Mouse (Mus musculus): ENCODE data around the gene Chst10. TPM values are rescaled to one million over a fixed set of nuclear protein-coding genes. Genes with fewer than 3 reads are reported as not detected.

The Chst10 gene
- 1.1 TPM in 1 of 2 replicates, not detected in the other for polyA plus RNA-seq (2012; ENCODE audit: insufficient read depth, low replicate concordance)

- H3K9me3 ChIP-seq, result peaks cover 12% of the 10 kb centered on the region
- no peak for TF ChIP-seq GATA1 (IDR thresholded peaks at IDR 0.05; ENCODE audit: borderline replicate concordance, low read length)
- no peak for TF ChIP-seq FLI1 (IDR thresholded peaks at IDR 0.05; ENCODE audit: low read length)
- H3K36me3 ChIP-seq (replicated peaks; ENCODE audit: low read length), result no peaks in the 10 kb centered on the region
- peaks cover 53% of the 10 kb centered on the region for H3K27me3 ChIP-seq (replicated peaks)
- H3K4me3 ChIP-seq (replicated peaks), result peak within 1 kb of the TSS; percentile 92
- peaks cover 19% of the 10 kb centered on the region for H3K4me1 ChIP-seq
These were observed at the start of gene Chst10 for GRCm38 (mm10) chr1:38897431-38898248. TSS of gene Chst10 (minus strand) at chr1:38898161.

GRCm38 (mm10) chr1:38939608-38940007, 41.6 kb upstream of the Chst10 start:
- TF ChIP-seq FLI1 (IDR thresholded peaks at IDR 0.05; ENCODE audit: low read length), result no peak
- TF ChIP-seq GATA1 (IDR thresholded peaks at IDR 0.05; ENCODE audit: borderline replicate concordance, low read length), result no peak
- H3K9me3 ChIP-seq, result no peaks in the 10 kb centered on the region

GRCm38 (mm10) chr1:38938849-38939248, 40.9 kb upstream of the Chst10 start, which contains the start of gene Nms:
TSS of gene Nms (plus strand) at chr1:38939149.
- Histone ChIP-seq H3K9me3 (no peaks in the 10 kb centered on the region), H3K4me1 (no peaks in the 10 kb centered on the region), H3K27me3 (replicated peaks) (peaks cover 2% of the 10 kb centered on the region), H3K36me3 (replicated peaks; ENCODE audit: low read length) (no peaks in the 10 kb centered on the region), H3K4me3 (replicated peaks) (no peak within 1 kb of the TSS)
- no peak for TF ChIP-seq FLI1 (IDR thresholded peaks at IDR 0.05; ENCODE audit: low read length)
- no peak for TF ChIP-seq GATA1 (IDR thresholded peaks at IDR 0.05; ENCODE audit: borderline replicate concordance, low read length)

More at GRCm38 (mm10) chr1:38939608-38940007, 41.6 kb upstream of the Chst10 start:
- peaks cover 2% of the 10 kb centered on the region for H3K27me3 ChIP-seq (replicated peaks)
- H3K4me3 ChIP-seq (replicated peaks), result no peak overlapping the region
- H3K4me1 ChIP-seq, result no peaks in the 10 kb centered on the region
- H3K36me3 ChIP-seq (replicated peaks; ENCODE audit: low read length), result no peaks in the 10 kb centered on the region

GRCm38 (mm10) chr1:38936780-38937179, 38.8 kb upstream of the Chst10 start:
- Histone ChIP-seq H3K27me3 (replicated peaks) (no peaks in the 10 kb centered on the region), H3K4me1 (no peaks in the 10 kb centered on the region), H3K4me3 (replicated peaks) (no peak overlapping the region), H3K36me3 (replicated peaks; ENCODE audit: low read length) (no peaks in the 10 kb centered on the region), H3K9me3 (no peaks in the 10 kb centered on the region)
- TF ChIP-seq FLI1 (IDR thresholded peaks at IDR 0.05; ENCODE audit: low read length), result no peak
- no peak for TF ChIP-seq GATA1 (IDR thresholded peaks at IDR 0.05; ENCODE audit: borderline replicate concordance, low read length)

- Histone ChIP-seq H3K36me3 (replicated peaks; ENCODE audit: low read length) (no peaks in the 10 kb centered on the region), H3K4me3 (replicated peaks) (no peak overlapping the region), H3K4me1 (no peaks in the 10 kb centered on the region), H3K27me3 (replicated peaks) (no peaks in the 10 kb centered on the region), H3K9me3 (peaks cover 4% of the 10 kb centered on the region; the same call in 1 of the 2 replicates)
- TF ChIP-seq GATA1 (IDR thresholded peaks at IDR 0.05; ENCODE audit: borderline replicate concordance, low read length) (no peak), FLI1 (IDR thresholded peaks at IDR 0.05; ENCODE audit: low read length) (no peak)
These were observed 36.7 kb upstream of the Chst10 start for GRCm38 (mm10) chr1:38934668-38935067.

GRCm38 (mm10) chr1:38930767-38931166, 32.8 kb upstream of the Chst10 start:
- H3K27me3 ChIP-seq (replicated peaks), result no peaks in the 10 kb centered on the region
- TF ChIP-seq FLI1 (IDR thresholded peaks at IDR 0.05; ENCODE audit: low read length) (no peak), GATA1 (IDR thresholded peaks at IDR 0.05; ENCODE audit: borderline replicate concordance, low read length) (no peak)
- H3K9me3 ChIP-seq, result peaks cover 4% of the 10 kb centered on the region; the same call in 1 of the 2 replicates
- H3K4me1 ChIP-seq, result no peaks in the 10 kb centered on the region
- no peak overlapping the region for H3K4me3 ChIP-seq (replicated peaks)
- H3K36me3 ChIP-seq (replicated peaks; ENCODE audit: low read length), result no peaks in the 10 kb centered on the region

- H3K9me3 ChIP-seq, result peaks cover 7% of the 10 kb centered on the region
- no peaks in the 10 kb centered on the region for H3K36me3 ChIP-seq (replicated peaks; ENCODE audit: low read length)
- TF ChIP-seq FLI1 (IDR thresholded peaks at IDR 0.05; ENCODE audit: low read length) (no peak), GATA1 (IDR thresholded peaks at IDR 0.05; ENCODE audit: borderline replicate concordance, low read length) (no peak)
- H3K4me1 ChIP-seq, result no peaks in the 10 kb centered on the region
- no peaks in the 10 kb centered on the region for H3K27me3 ChIP-seq (replicated peaks)
- no peak overlapping the region for H3K4me3 ChIP-seq (replicated peaks)
These were observed 31.5 kb upstream of the Chst10 start for GRCm38 (mm10) chr1:38929468-38929867.

GRCm38 (mm10) chr1:38928996-38929395, 31.0 kb upstream of the Chst10 start:
- no peak overlapping the region for H3K4me3 ChIP-seq (replicated peaks)
- no peaks in the 10 kb centered on the region for H3K4me1 ChIP-seq
- no peaks in the 10 kb centered on the region for H3K27me3 ChIP-seq (replicated peaks)
- peaks cover 7% of the 10 kb centered on the region for H3K9me3 ChIP-seq
- TF ChIP-seq GATA1 (IDR thresholded peaks at IDR 0.05; ENCODE audit: borderline replicate concordance, low read length) (no peak), FLI1 (IDR thresholded peaks at IDR 0.05; ENCODE audit: low read length) (no peak)
- no peaks in the 10 kb centered on the region for H3K36me3 ChIP-seq (replicated peaks; ENCODE audit: low read length)

- peaks cover 9% of the 10 kb centered on the region; the same call in 1 of the 2 replicates for H3K4me1 ChIP-seq
- TF ChIP-seq FLI1 (IDR thresholded peaks at IDR 0.05; ENCODE audit: low read length) (no peak), GATA1 (IDR thresholded peaks at IDR 0.05; ENCODE audit: borderline replicate concordance, low read length) (no peak)
- H3K36me3 ChIP-seq (replicated peaks; ENCODE audit: low read length), result no peaks in the 10 kb centered on the region
- no peak overlapping the region for H3K4me3 ChIP-seq (replicated peaks)
- peaks cover 12% of the 10 kb centered on the region for H3K9me3 ChIP-seq
- peaks cover 15% of the 10 kb centered on the region for H3K27me3 ChIP-seq (replicated peaks)
These were observed 6.0 kb upstream of the Chst10 start for GRCm38 (mm10) chr1:38903985-38904384.

- Histone ChIP-seq H3K36me3 (replicated peaks; ENCODE audit: low read length) (no peaks in the 10 kb centered on the region), H3K4me3 (replicated peaks) (no peak overlapping the region), H3K4me1 (peaks cover 15% of the 10 kb centered on the region), H3K27me3 (replicated peaks) (peaks cover 27% of the 10 kb centered on the region), H3K9me3 (peaks cover 12% of the 10 kb centered on the region)
- TF ChIP-seq FLI1 (IDR thresholded peaks at IDR 0.05; ENCODE audit: low read length) (no peak), GATA1 (IDR thresholded peaks at IDR 0.05; ENCODE audit: borderline replicate concordance, low read length) (no peak)
These were observed 4.6 kb upstream of the Chst10 start for GRCm38 (mm10) chr1:38902571-38902970.
